Mouse (Mus musculus): ENCODE measurements around the gene Misp. TPM values are rescaled to one million over a fixed set of nuclear protein-coding genes. Genes with fewer than 3 reads are reported as not detected.
A peak's percentile ranks its signal among the peaks of the same experiment; 100 is the strongest.

The Misp gene
- polyA plus RNA-seq, 1 experiment: not detected

DNA sequence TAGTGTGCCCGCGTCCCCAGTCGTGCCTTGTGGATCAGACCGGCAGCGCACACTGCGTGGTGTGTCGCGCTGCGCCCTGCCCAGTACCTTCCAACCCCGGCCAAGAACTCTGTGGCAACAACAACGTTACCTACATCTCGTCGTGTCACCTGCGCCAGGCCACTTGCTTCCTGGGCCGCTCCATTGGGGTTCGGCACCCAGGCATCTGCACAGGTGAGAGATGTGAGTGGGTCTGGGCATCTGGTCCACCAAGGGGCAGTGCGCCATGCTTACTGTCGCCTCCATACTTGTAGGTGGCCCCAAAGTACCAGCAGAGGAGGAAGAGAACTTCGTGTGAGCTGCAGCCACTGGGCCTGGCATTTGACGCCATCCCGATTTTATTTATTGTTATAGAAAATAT lies 39.6 kb upstream of the Misp start:
- H3K4me3 ChIP-seq (ENCODE audit: insufficient read depth, low read length): no peak overlapping the region
- H3K27ac ChIP-seq (ENCODE audit: insufficient read depth, low read length): no peak overlapping the region
- TF ChIP-seq CTCF (IDR thresholded peaks at IDR 0.05; ENCODE audit: borderline replicate concordance, insufficient read depth, low read length): no peak
- TF ChIP-seq POLR2A (IDR thresholded peaks at IDR 0.05; ENCODE audit: low read depth, low read length): no peak
- peaks cover 4% of the 10 kb centered on the region; the same call in 1 of the 2 replicates for H3K4me1 ChIP-seq (ENCODE audit: control insufficient read depth, insufficient read depth, low read length)

DNA sequence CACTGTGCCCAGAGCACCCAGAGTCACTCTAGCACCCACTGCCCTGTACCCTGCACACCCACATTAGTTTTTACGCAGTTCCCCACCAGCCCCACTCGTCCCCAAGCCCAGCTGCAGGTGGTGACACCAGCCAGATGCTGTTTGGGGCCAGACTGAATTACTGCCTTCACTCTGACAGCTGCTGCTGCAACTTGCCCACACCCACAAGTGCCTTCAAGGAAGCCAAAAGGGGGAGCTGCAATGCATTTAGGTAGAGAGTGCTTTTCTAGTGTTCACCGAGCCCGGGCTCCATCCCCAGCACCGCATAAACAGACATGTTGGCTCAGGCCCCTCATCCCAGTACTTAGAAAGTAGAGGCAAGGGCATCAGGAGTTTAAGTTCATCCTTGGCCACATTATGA lies 38.8 kb upstream of the Misp start:
- Histone ChIP-seq H3K4me1 (ENCODE audit: control insufficient read depth, insufficient read depth, low read length) (peaks cover 4% of the 10 kb centered on the region; the same call in 1 of the 2 replicates), H3K4me3 (ENCODE audit: insufficient read depth, low read length) (no peak overlapping the region), H3K27ac (ENCODE audit: insufficient read depth, low read length) (no peak overlapping the region)
- TF ChIP-seq POLR2A (IDR thresholded peaks at IDR 0.05; ENCODE audit: low read depth, low read length) (no peak), CTCF (IDR thresholded peaks at IDR 0.05; ENCODE audit: borderline replicate concordance, insufficient read depth, low read length) (no peak)

DNA sequence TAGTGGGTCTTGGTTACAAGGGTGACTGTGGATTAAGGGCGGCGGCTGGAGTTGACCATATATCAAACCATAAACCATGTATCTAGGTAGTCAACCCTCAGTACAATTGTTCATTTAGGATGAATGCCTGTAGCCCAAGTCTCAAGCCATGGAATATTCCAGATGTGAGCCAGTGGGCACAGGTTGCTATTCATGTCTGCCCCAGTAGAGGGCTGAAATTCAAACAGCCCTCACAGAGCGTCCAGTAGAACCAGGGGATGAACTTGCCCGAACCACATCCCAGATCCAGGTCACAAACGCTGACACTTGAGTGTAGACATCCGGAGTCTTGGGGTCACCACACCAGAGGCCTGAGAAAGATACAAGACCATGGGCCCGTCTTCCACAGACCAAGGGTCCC lies 37.7 kb upstream of the Misp start:
- peaks cover 4% of the 10 kb centered on the region; the same call in 1 of the 2 replicates for H3K4me1 ChIP-seq (ENCODE audit: control insufficient read depth, insufficient read depth, low read length)
- H3K27ac ChIP-seq (ENCODE audit: insufficient read depth, low read length): no peak overlapping the region
- TF ChIP-seq POLR2A (IDR thresholded peaks at IDR 0.05; ENCODE audit: low read depth, low read length) (no peak), CTCF (IDR thresholded peaks at IDR 0.05; ENCODE audit: borderline replicate concordance, insufficient read depth, low read length) (no peak)
- H3K4me3 ChIP-seq (ENCODE audit: insufficient read depth, low read length): no peak overlapping the region

DNA sequence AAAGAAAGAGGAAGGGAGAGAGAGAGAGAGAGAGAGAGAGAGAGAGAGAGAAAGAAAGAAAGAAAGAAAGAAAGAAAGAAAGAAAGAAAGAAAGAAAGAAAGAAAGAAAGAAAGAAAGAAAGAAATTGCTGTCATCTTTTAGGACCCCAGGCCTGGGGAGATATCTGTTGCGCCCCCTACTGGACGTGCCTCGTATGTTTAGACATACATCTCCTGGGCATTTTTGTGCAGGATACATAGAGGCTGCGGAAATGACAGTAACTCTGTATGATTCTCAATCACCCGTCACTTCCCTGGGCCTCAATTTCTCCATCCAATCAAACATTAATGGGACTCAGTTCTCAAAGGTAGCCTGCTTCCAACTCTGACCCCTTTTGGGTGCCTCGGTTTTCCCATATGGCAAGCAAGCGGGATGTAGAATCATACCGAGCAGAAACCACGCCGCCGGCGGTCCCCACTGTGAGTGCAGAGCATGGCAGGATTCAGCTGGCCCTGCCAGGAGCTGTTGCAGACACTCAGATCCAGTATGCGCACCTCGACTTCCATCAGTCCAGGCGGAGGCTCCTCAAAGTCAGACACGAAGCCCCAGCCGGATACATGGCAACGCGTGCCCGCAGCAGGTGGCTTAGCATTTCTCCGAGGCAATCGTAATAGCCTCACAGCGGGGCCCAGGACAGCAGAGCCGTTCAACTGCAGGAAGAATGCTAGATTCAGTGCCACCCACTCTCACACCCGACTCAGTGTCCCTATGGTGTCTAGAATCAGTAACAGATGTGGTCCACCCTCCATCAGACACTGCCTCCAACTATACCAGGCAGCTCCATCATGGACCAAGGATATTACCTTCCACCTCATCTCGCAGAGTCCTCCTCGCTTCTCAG lies 36.6 kb upstream of the Misp start:
- Histone ChIP-seq H3K27ac (ENCODE audit: insufficient read depth, low read length) (no peak overlapping the region), H3K4me1 (ENCODE audit: control insufficient read depth, insufficient read depth, low read length) (no peaks in the 10 kb centered on the region; the same call in 1 of the 2 replicates), H3K4me3 (ENCODE audit: insufficient read depth, low read length) (no peak overlapping the region)
- no peak for TF ChIP-seq CTCF (IDR thresholded peaks at IDR 0.05; ENCODE audit: borderline replicate concordance, insufficient read depth, low read length)

DNA sequence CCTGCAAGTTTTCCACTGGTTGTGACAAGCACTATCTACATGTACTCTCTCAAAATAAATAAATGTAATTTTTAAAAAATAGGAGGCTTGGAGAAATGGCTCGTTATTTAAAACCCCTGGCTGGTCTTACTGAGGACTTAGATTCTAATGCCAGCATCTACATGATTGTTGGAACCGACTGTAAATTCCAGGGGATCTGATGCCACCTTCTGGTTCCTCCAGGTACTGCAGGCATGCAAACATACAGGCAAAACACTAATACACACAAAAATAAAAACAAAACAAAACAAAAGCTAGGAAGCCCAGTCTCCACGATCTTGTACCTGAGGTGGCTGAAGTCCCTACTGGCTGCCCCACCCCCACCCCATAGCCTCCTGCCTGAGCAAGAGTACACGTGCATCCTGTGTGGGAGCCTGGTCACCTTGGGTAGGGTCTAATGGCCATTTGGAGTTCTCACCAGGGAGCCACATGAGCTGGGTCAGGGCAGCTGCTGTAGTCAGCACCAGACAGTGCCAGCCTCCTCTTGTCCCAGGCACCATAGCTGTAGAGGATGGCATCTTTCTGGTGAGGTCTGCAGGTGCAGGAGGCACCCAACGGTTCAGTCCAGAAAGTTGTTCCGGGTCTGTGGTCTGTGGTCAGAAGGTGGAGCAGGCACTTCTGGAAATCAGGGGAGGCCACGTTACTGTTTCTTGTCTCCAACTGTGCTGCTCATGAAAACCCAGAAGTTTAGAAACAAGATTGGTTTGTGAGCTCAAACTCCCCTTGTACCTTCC lies 32.2 kb upstream of the Misp start:
- no peaks in the 10 kb centered on the region for H3K4me1 ChIP-seq (ENCODE audit: control insufficient read depth, insufficient read depth, low read length)
- H3K4me3 ChIP-seq (ENCODE audit: insufficient read depth, low read length): no peak overlapping the region
- no peak overlapping the region for H3K27ac ChIP-seq (ENCODE audit: insufficient read depth, low read length)
- peak; percentile 29; the same call in 1 of the 2 replicates for TF ChIP-seq CTCF (IDR thresholded peaks at IDR 0.05; ENCODE audit: borderline replicate concordance, insufficient read depth, low read length)
- TF ChIP-seq POLR2A (IDR thresholded peaks at IDR 0.05; ENCODE audit: low read depth, low read length): no peak

DNA sequence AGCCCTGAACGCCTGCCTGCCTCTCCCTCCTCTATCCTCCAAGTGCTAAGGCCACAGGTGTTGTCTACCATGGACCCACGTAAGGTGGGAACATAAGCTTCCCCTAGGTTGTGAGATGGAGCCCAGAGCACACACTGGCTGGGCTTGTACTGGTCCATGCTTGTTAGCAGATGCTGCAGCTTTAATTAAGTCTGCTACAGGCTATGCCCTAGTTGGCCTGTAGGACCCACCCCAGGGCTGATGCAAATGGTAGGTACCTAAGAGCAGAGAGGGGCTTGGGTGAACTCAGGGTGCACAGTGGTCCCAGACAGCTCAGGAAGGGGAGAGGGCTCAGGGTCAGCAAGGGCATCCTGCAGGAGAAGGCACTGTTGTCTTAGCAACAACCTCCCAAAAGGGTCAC lies 31.2 kb upstream of the Misp start:
- no peaks in the 10 kb centered on the region for H3K4me1 ChIP-seq (ENCODE audit: control insufficient read depth, insufficient read depth, low read length)
- TF ChIP-seq CTCF (IDR thresholded peaks at IDR 0.05; ENCODE audit: borderline replicate concordance, insufficient read depth, low read length) (no peak), POLR2A (IDR thresholded peaks at IDR 0.05; ENCODE audit: low read depth, low read length) (no peak)
- H3K27ac ChIP-seq (ENCODE audit: insufficient read depth, low read length): no peak overlapping the region
- H3K4me3 ChIP-seq (ENCODE audit: insufficient read depth, low read length): no peak overlapping the region

DNA sequence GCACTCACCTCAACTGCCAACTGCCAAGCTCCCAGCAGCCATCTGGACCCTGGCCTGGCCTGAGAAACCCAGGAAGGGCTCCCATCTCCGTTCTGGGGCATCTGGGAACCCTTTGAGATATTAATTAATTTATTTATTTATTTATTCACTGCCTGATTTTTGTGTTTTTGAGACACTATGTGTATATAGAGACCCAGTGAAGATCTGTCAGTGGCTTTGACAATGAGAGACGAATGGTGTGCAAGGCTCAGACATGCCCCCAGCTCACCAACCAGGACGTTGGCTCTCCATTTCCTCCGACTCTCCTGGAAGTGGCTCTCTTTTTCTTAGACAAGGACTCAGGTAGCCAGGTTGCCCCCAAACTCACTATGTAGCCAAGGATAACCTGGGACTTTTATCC lies 29.9 kb upstream of the Misp start, which contains the start of gene Prss57:
Gene Prss57, minus strand, starts transcription at position 101 of the 400 bp plus-strand sequence.
- Histone ChIP-seq H3K4me1 (ENCODE audit: control insufficient read depth, insufficient read depth, low read length) (no peaks in the 10 kb centered on the region), H3K27ac (ENCODE audit: insufficient read depth, low read length) (no peak within 1 kb of the TSS), H3K4me3 (ENCODE audit: insufficient read depth, low read length) (no peak within 1 kb of the TSS)
- TF ChIP-seq CTCF (IDR thresholded peaks at IDR 0.05; ENCODE audit: borderline replicate concordance, insufficient read depth, low read length) (no peak), POLR2A (IDR thresholded peaks at IDR 0.05; ENCODE audit: low read depth, low read length) (no peak)

DNA sequence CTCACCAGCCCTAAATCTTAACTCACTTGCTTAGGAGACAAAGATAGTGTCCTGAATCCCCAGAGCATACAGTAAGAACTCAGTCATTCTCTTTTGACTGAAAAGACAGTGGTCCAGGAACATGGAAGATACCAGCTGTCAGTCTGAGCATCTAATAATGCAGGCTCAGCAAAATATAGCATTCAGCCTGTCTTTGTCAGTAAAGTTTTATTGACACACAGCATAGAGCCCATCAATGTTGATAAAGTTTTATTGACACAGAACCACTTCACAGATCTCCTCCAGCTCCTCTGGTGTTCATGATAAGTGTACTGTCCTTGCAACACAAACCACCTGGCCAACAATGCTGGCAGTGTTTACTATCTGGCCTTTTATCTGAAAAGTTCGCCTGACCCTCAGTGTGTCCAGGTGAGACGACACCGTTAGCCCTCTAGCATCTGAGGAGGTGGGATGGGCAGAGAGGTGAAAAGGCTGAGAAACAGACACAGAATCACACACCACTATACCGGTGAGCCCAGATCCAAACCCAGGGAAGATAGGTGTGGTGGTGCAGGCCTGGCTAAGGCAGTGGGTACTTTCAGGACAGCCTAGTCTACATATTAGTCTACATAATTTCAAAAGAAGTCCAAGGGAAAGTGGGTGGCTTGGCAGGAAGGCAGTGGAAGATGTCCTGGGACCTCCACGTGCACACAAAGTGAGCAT lies 28.3 kb upstream of the Misp start:
- TF ChIP-seq POLR2A (IDR thresholded peaks at IDR 0.05; ENCODE audit: low read depth, low read length): no peak
- no peak for TF ChIP-seq CTCF (IDR thresholded peaks at IDR 0.05; ENCODE audit: borderline replicate concordance, insufficient read depth, low read length)
- no peak overlapping the region for H3K4me3 ChIP-seq (ENCODE audit: insufficient read depth, low read length)
- no peaks in the 10 kb centered on the region for H3K4me1 ChIP-seq (ENCODE audit: control insufficient read depth, insufficient read depth, low read length)
- H3K27ac ChIP-seq (ENCODE audit: insufficient read depth, low read length): no peak overlapping the region

DNA sequence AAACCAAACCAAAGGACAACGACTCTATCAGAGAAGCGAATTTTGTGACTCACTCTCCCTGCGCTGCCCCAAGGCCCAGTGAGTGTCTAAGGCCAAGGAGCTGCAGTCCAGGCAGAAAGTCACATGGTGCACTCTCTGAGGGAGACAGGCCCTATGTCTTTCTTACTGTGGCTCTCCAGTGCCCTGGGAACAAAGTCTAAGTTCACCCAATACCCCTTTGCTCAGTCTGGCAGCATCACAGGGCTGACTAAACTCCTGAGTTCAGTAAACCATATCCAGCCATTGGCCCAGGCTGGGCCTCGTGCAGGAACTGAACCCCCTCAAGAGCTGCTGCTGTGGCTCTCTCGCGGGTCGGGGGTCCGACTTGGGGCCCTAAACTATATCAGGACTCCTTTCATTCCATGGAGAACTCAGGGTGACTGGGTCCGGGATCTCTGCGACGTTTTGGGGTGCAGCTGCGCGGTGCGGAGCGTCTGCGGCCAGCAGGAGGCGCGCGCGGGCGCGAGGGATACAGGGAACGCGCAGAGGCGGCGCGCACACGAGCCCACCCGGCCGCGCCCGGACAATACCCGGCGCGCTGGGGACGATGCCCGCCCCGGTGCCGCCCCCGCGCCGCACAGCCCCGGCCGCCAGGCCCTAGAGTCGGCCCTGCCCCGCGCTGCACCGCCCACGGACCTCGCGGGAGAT lies 27.6 kb upstream of the Misp start, which contains the start of gene Palm:
Gene Palm, plus strand, starts transcription at position 522 of the 687 bp plus-strand sequence.
- H3K27ac ChIP-seq (ENCODE audit: insufficient read depth, low read length): peak within 1 kb of the TSS; percentile 58
- peak within 1 kb of the TSS; percentile 67 for H3K4me3 ChIP-seq (ENCODE audit: insufficient read depth, low read length)
- no peaks in the 10 kb centered on the region for H3K4me1 ChIP-seq (ENCODE audit: control insufficient read depth, insufficient read depth, low read length)
- TF ChIP-seq CTCF (IDR thresholded peaks at IDR 0.05; ENCODE audit: borderline replicate concordance, insufficient read depth, low read length) (peak; percentile 89), POLR2A (IDR thresholded peaks at IDR 0.05; ENCODE audit: low read depth, low read length) (no peak; the same call in 1 of the 2 replicates)

Data from embryonic fibroblast, embryonic 13.5 days (primary cell).